Mouse (Mus musculus): ENCODE measurements around the gene Cdc7. TPM values are rescaled to one million over a fixed set of nuclear protein-coding genes. Genes with fewer than 3 reads are reported as not detected.

Gene Cdc7
- total RNA-seq, 1 experiment from 2014 or later: 7.6 TPM

DNA sequence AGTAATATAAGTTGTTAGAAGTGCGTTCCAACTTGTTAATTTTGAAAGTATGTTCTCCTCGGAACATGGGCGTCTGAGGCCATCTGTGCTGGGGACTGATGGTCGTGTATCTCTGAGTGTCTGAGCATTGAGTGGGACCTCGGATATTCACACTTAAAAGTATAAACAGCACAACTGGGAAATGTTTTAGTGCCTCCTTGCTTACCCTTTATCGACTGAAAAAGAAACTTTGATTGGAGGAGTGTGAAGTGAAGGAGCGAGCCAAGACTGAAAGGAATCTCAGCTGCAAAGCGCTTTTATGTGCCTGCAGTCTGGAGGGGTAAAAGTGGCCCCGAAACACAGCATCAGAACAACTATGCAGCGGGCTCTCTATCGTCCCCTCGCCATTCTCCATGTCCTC is 25.7 kb downstream of the Cdc7 start:
- no peak for ATAC-seq (replicated peaks; ENCODE audit: insufficient number of reproducible peaks, low FRiP score, low TSS enrichment, poor library complexity, severe bottlenecking)

DNA sequence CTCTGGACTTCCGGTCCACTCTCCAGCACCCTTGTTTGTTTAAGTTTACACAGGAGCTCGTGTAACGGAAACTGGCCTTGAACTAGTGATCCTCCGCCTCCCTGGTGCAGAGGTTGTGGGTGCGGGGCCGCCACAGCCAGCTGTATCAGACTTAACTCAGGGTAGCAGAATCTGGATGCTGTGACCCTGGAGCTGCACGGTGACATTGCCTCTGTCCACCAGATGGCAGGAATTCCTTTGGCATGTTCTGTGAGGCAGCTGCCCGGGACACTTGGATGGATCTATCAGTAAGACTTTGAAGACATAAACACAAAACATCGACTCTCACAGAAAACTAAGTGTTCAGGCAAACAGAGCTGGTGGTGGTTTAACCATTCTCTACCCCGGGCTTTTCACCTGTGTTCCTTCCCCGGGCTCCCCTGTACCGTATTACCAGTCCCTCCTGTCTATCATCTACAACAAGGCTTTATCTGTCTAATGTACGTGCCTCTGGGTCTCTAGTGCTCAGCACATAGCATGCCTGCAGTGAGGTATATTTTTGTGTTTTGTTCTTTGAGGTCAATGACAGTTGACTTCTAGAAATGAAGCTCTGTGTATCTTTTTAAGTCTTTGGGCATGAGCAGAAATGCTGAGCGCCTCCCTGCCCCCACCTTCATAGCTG is 26.6 kb downstream of the Cdc7 start:
- peak; percentile 47; the same call in 1 of the 2 replicates for ATAC-seq (replicated peaks; ENCODE audit: insufficient number of reproducible peaks, low FRiP score, low TSS enrichment, poor library complexity, severe bottlenecking)

DNA sequence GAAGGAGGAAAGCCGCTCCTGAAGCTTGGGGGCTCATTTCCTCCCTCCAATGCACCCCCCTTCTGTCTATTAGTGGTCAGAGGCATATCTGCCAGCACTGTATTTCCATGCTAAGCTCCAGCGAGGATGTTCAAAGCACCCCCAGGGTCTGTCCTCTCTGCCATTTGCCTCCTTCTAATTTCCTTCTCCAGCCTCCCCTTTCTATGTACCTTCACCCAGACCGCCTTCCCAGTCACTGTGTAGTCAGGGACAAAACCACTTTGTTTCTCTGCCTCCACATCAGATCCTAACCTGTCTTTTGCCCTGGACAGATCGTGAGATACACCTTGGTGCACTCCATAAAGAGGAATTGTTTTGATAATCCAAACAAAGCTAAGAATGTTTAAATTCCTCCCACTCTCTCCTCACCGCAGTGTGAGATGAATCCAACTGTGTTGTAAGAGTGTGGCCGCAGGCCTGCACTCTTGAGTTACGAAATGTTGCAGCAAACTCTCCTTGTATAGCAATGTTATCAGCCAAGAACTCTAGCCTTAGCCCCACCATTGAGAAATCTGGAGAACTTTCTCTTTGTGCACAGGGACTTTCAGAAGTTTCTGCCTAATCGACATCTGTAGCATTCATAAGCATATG is 27.3 kb downstream of the Cdc7 start:
- ATAC-seq (replicated peaks; ENCODE audit: insufficient number of reproducible peaks, low FRiP score, low TSS enrichment, poor library complexity, severe bottlenecking): no peak

DNA sequence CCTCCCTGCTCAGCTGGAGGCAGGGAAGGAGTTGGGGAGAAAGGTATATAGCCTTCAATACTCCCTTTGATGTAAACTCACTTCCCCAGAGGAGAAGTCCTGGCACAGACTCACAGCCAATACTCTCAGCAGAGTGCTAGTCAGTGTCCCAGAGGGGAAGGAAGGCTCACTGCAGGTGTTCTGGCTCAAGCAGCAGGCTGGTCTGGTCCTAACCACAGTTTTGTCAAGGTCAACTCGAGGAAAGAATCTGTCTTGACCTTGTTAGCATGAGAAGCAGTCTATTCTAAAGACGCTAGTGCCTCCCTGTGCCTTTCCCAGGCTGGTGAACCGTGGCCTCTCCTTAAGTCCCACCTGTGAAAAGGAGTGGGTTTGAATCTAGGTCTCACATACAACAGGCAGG is 30.6 kb downstream of the Cdc7 start:
- no peak for ATAC-seq (replicated peaks; ENCODE audit: insufficient number of reproducible peaks, low FRiP score, low TSS enrichment, poor library complexity, severe bottlenecking)

DNA sequence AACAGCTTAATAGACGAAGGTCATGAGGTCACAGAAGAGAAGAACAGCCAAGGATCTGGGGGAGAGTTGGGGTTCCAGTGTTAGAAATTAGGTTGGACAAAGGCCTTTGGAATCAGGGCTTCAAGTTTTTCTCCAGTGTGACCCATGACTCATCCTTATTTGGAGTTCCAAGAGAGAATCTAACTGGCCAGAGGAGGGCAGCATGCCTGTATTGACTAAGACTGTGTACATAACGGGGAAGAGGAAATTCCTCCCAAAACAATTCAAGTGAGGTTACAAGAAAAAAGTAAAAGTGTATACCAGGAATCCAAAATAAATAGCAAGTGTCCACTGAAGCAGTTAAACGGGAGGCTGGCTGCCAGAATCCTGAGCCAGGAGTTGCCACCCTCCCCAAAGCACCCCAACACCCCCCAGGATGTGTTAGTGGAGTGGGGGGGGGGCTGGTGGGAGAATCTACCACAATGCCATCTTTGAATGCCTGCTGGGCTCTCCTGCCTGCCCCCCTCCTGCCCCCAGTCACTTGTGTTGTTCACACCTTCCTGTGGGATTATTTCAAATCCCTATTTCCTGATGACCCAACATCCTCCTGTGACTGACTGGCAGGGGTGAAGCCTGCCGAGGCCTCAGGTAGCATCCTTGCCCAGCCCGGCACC is 31.9 kb downstream of the Cdc7 start:
- ATAC-seq (replicated peaks; ENCODE audit: insufficient number of reproducible peaks, low FRiP score, low TSS enrichment, poor library complexity, severe bottlenecking): no peak

DNA sequence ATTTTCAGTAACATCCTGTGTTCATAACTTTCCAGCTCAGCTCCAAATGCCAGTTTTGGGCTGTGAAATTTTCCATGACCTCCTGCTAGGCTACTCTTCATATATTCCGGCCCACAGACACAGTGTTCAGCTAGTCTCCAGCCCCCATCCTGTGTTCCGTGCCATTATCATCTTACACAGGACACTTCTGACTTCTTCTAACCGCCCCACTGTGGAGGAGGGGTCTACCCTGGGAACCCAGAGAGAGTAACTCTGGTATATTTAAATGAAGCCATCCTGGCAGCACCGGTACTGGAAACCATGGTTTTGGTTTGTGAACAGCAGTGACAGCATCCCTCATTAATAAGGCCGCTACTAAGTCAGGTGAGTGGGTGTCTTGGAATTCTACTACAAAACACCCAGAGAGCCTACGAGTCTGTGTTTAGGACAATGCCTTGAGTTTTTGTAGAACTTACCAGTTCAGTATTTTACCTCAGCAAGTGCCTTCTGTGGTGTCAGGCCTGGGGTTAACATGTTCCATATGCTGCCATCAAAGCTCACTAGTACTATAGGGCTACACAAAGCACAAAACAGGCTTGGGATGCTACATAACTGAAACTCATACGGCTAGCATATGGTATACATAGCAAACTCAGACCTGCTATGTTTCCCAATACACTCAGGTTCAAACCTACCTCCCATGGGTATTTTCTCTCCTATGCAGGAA is 32.6 kb downstream of the Cdc7 start:
- no peak for ATAC-seq (replicated peaks; ENCODE audit: insufficient number of reproducible peaks, low FRiP score, low TSS enrichment, poor library complexity, severe bottlenecking)

DNA sequence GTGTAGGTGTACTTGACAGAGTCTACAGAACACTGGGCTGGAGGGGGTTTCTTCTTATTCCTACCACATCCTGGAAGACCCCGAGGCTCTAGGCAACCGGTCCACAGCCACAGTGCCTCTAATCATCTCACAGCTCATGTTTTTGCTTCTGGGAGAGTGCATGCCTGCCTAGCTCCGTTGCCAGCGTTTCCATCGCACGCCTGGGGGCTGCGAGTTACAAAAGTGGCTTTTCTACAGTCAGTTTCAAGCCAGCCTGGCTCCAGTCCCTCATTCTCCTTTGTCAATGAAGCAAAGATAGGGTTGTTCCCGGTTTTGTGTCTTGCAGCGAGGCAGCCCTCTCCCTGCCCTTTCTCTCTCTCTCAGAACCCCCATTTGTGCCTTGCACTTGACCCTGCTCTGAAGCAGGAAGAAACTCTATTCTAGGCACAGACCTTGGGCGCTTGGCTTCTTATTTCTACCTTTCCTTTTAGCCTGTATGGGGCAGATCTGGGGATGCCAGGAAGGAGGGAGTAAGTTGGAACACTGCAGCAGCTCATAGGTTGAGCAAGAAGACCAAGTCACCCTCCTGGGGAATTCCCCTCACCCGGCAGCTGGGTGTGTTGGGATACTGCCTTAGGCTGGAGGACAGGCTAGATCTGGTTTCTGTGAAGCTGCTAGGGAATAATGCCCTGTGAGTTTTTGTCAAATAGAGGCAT is 37.4 kb downstream of the Cdc7 start:
- ATAC-seq (replicated peaks; ENCODE audit: insufficient number of reproducible peaks, low FRiP score, low TSS enrichment, poor library complexity, severe bottlenecking): no peak

DNA sequence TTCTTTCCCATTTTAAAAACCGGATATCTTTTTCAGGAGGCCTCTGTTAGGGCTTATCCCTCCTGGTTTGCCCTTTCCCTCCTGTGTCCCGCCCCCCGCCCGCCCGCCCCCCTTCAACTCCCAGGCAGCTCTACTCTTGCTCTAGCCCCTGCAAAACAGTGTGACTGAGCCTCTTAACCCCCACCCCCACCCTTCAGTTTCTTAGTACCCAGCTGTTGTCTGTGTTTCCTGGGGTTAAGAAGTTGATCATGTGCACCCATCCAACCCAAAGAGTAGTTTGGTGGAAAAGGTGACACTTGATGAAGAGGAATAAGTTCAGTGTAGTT is 37.9 kb downstream of the Cdc7 start:
- ATAC-seq (replicated peaks; ENCODE audit: insufficient number of reproducible peaks, low FRiP score, low TSS enrichment, poor library complexity, severe bottlenecking): no peak

DNA sequence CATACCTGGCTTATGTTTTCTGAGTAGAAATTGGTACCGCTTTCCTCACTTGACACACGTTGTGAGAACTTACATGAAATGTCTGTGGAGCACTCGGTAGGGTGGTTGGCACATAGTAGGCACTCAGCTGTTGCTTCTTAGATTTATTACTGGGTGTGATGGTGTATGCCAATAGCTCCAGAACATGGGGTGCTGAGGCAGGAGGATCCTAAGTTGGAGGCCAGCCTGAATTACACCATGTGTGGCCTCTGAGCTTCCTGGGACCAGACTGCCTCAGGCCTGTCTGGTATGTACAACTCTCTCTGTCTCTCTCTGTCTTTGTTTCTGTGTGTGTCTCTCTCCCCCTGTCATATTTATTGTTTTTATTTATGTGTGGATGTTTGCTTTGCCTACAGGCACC is 45.6 kb downstream of the Cdc7 start:
- ATAC-seq (replicated peaks; ENCODE audit: insufficient number of reproducible peaks, low FRiP score, low TSS enrichment, poor library complexity, severe bottlenecking): no peak

DNA sequence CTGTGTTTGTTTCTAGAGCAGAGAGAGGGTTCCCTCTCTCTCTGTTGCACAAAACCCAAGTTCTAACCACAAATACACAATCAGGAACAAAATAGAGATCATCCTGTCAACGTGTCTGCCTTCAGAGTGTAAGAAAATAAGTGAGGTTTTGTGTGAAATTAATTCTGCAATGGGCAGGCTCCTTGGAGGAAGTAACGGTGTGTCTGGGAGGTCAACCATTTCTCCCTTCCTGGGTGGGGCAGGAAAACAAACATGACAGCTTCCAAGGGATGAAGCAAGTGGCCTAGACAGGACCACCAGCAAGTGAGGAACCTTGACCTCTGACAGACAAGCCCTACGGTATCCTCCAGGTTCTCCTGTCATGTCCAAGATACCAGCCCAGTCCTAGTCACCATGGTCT is 46.2 kb downstream of the Cdc7 start:
- no peak for ATAC-seq (replicated peaks; ENCODE audit: insufficient number of reproducible peaks, low FRiP score, low TSS enrichment, poor library complexity, severe bottlenecking)

DNA sequence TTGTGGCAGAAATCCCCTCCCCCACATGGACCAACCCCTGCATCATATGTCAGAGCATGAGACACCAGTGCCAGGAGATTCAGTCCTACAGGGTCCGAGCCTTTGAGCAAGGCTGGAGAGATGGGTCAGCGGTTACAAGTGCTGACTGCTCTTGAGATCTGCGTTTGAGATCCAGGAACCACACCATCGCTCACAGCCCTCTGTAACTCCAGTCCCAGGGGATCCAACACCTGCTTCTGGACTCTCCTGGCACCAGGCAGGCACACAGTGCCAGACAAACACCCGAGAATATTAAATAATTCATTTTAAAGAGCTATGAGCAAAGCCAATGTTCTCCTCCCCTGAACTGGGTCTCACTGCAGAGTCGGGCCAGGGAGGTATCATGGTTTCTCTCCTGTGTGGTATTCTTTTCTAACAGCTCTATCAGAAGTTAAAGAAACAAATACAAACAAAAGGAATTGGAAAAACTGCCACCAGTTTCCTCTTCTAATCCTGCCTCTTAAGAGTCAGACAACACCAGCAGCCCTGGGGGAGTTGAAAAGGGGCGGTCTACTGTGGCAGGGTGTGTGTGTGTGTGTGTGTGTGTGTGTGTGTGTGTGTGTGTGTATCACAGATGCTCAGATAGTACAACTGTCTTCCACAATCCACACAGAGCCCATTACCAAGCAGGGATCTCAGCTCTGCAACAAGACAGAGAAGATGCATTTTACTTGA is 47.4 kb downstream of the Cdc7 start:
- ATAC-seq (replicated peaks; ENCODE audit: insufficient number of reproducible peaks, low FRiP score, low TSS enrichment, poor library complexity, severe bottlenecking): no peak

DNA sequence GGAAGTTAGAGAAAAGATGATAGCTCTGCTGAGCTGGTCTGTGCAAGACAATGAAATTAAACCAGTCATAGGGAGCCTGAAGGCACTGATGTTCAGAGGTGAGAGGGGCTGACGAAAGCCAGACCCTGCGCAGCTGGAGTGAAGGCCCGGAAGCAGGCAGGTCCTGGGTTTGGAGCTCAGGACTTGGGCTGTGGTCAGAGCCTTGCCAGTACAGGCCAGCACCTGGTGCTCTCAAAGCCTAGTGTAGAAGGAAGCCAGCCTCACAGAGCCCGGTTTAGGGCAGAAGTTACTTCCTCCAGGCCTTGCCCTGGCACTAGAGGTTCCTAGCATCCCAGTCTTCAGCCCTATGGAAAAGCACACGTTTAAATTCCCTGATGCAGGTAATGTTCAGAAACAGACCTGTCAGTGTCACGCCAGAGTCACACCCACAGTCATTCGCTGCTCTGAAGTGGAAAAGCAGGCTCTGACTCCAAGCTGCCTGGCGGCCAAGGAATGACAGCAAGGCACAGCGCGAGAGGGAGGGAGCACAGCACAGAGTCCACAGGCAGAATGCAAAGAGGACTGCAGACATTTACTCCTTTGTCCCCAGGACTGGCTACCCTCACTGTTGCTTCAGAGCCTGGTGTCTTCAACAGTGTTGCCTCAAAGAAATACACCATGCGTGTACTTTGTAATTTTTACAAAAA is 48.1 kb downstream of the Cdc7 start:
- ATAC-seq (replicated peaks; ENCODE audit: insufficient number of reproducible peaks, low FRiP score, low TSS enrichment, poor library complexity, severe bottlenecking): no peak

DNA sequence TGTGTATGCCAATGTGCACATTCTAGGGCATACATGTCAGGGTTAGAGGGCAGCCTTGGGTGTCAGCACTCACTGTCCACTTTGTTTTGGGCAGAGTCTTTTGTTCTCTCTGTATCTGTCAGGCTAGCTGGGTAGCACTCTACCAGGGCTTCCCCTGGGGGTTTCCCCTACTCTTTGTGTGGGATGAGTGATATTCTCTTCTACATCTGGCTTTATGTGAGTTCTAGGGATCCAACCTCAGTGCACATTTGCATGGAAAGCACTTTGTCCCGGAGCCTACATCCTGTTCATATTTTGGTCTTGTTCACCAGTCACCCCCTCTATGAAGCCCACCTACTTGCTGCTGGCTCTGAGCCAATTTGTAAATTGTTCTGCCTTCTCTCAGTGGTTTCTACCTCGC is 49.3 kb downstream of the Cdc7 start:
- no peak for ATAC-seq (replicated peaks; ENCODE audit: insufficient number of reproducible peaks, low FRiP score, low TSS enrichment, poor library complexity, severe bottlenecking)

DNA sequence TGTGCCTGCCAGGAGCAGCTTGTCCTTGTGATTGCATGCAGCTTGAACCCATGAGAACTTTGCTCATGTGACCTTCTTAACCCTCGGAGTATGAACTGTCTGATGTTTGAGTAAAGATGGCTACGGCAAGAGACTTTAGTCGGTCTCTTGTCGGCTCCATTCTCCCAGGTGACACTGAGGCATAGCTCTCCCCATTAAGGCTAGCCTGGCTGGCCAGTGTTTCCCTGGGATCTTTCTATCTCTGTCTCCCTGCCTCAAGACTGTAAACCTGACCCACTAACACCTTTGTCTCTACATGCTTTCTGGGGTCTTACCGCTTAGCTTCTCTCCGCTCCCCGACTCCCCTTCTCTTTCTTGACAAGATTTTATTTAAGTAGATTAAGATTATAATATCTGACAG is 50.0 kb downstream of the Cdc7 start:
- ATAC-seq (replicated peaks; ENCODE audit: insufficient number of reproducible peaks, low FRiP score, low TSS enrichment, poor library complexity, severe bottlenecking): no peak

DNA sequence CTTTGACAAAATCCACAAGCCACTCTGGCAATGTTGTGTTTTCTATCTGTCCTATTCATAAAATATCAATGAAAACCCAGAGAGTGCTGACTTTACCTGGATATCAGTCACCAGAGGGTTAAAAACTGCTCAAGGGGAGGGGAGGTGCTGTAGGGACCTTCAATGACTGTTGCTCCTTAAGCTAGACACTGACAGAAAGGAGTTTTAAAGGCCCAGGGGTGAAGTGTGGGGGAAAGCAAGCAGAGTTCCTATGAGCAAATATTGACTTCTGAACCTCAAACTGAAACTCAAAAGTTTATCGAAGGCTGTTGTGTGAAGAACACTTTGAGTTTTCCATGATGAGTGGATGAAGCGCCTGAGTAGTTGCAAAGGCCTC is 50.9 kb downstream of the Cdc7 start:
- no peak for ATAC-seq (replicated peaks; ENCODE audit: insufficient number of reproducible peaks, low FRiP score, low TSS enrichment, poor library complexity, severe bottlenecking)

DNA sequence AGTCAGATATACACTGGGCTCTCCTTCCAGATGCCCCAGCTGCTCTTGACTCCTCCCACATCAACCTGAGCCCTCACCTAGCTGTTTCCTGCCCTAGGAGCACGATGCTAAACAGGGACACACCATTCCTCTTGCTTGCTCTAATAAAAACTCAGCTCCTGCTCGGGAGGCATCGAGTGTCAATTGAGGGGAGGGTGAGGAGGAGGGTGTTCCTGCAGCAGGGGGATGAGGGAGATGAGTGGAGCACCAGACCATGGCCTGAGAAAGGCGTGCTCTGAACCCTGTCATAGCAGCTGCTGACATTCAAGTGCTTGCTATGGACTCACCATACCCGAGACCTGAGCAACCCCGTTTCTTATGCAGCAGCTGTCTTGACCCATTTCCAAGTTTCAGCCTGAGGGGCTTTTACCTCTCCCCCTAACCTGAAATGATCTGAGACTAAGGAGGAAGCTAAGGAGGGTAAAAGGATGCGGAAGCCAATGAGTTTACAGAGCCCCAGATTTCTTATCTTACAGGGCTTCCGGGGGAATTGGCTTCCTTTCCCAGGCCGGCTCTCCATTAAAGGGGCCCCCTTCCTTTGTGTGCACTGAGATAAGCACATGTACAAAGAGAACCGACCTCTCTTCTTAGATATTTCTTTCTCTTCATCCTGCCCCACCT is 51.4 kb downstream of the Cdc7 start:
- ATAC-seq (replicated peaks; ENCODE audit: insufficient number of reproducible peaks, low FRiP score, low TSS enrichment, poor library complexity, severe bottlenecking): 0 out of 2 replicates have a peak, but pooled peaks have one; percentile 37

DNA sequence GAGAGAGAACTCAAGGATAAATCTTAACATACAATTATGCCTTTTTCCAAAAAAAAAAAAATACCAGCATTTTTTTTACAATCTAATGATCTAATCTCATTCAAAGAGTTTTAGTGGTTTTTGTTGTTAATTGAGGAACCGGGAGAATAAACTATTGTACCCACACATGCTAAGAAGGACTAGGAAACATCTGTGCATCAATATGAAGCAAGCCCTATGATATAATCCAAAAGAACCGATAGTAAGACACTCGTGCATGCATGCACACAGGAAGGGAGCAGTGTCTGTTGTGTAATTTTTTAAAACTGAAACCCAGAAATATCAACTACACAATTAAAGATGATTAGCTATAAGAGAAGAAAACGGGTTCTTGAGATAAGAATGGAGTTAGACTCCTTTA is 52.4 kb downstream of the Cdc7 start:
- ATAC-seq (replicated peaks; ENCODE audit: insufficient number of reproducible peaks, low FRiP score, low TSS enrichment, poor library complexity, severe bottlenecking): no peak

DNA sequence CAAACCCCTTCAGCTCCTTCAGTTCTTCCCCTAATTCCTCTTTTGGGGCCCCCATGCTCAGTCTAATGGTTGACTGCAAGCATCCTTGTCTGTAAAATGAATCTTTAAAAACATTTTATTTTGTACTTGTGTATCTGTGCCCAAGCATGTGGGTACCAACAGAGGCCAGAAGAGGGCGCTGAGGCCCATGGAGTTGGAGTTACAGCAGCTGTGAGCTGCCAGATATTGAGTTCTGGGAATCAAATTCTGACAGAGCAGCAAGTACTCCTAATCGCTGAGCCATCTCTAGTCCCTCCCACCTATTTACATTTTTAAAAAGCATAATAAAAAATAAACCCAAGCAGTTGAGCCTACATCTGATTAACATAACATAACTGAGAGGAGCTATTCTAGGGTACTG is 53.4 kb downstream of the Cdc7 start:
- no peak for ATAC-seq (replicated peaks; ENCODE audit: insufficient number of reproducible peaks, low FRiP score, low TSS enrichment, poor library complexity, severe bottlenecking)
